Mouse (Mus musculus) right cerebral cortex, postnatal 10 days (tissue): ENCODE measurements around the gene Adam1a.

Experiments
- DNase-seq, 2 experiments: peaks; one replicate each; pipeline ENCODE4 v3.0.0; 2021; ENCODE audit warnings: low spot score in 2 of 2

Gene Adam1a

GRCm38 (mm10) chr5:121544910-121545792, at the start of gene Adam1a, which contains the start of gene Gm42878:
Adam1a (minus strand) TSS chr5:121545482.
Gm42878 (minus strand) TSS chr5:121545482.
- peak in 1 of 2 experiments; percentile 44 for DNase-seq

GRCm38 (mm10) chr5:121594714-121595313, 49.5 kb upstream of the Adam1a start:
- DNase-seq = no peak

GRCm38 (mm10) chr5:121593451-121594401, 48.4 kb upstream of the Adam1a start, which contains the start of gene Aldh2:
Aldh2 (minus strand) TSS chr5:121593824.
- DNase-seq = peak; percentile 88 to 89

GRCm38 (mm10) chr5:121592816-121593407, 47.6 kb upstream of the Adam1a start:
- peak in 1 of 2 experiments; percentile 35 for DNase-seq

- DNase-seq = no peak
These were observed 47.0 kb upstream of the Adam1a start for GRCm38 (mm10) chr5:121592064-121592815.

- DNase-seq = no peak
These were observed 46.3 kb upstream of the Adam1a start for GRCm38 (mm10) chr5:121591417-121592063.

- DNase-seq = no peak
These were observed 44.6 kb upstream of the Adam1a start for GRCm38 (mm10) chr5:121589928-121590327.

- peak; percentile 45 to 59 for DNase-seq
These were observed 41.2 kb upstream of the Adam1a start for GRCm38 (mm10) chr5:121586400-121587039.

- peak in 1 of 2 experiments; percentile 48 for DNase-seq
These were observed 40.4 kb upstream of the Adam1a start for GRCm38 (mm10) chr5:121585699-121586098.

GRCm38 (mm10) chr5:121585005-121585404, 39.7 kb upstream of the Adam1a start:
- DNase-seq = no peak

GRCm38 (mm10) chr5:121583765-121584501, 38.7 kb upstream of the Adam1a start:
- DNase-seq = peak; percentile 80 to 85

GRCm38 (mm10) chr5:121581945-121582344, 36.7 kb upstream of the Adam1a start:
- DNase-seq = no peak

- no peak for DNase-seq
These were observed 31.7 kb upstream of the Adam1a start for GRCm38 (mm10) chr5:121576927-121577488.

GRCm38 (mm10) chr5:121575867-121576266, 30.6 kb upstream of the Adam1a start:
- DNase-seq = no peak

GRCm38 (mm10) chr5:121574145-121574544, 28.9 kb upstream of the Adam1a start:
- DNase-seq = no peak

- no peak for DNase-seq
These were observed 25.5 kb upstream of the Adam1a start for GRCm38 (mm10) chr5:121570787-121571186.

GRCm38 (mm10) chr5:121569881-121570420, 24.7 kb upstream of the Adam1a start:
- no peak for DNase-seq

- DNase-seq = no peak
These were observed 20.9 kb upstream of the Adam1a start for GRCm38 (mm10) chr5:121566035-121566681.
